In genomic region chr4:139823138-139823869, GRCm38 (mm10) we compare ENCODE assay signal across 11 mouse cellular contexts. TPM values are rescaled to one million over a fixed set of nuclear protein-coding genes. Genes with fewer than 3 reads are reported as not detected.
DNase-seq lines count a peak whose midpoint lies in the region; ATAC-seq lines count a peak whose summit lies in the region.
"Had no signal": no experiment of that assay in that cellular context is flagged by ENCODE, and none has a peak within 500 bp of the region (broad histone marks: within the 10 kb centered on the region; RNA-seq: fewer than 3 reads in every experiment).

No protein-coding gene starts in this region.

- peaks cover 96% of the 10 kb centered on the region for H3K27me3 ChIP-seq in heart, embryonic 12.5 days (replicated peaks)
- H3K27me3 ChIP-seq in embryonic facial prominence, embryonic 11.5 days (ENCODE audit: control insufficient read depth, insufficient read depth, low read length) = peaks cover 89% of the 10 kb centered on the region
- peaks cover 80% of the 10 kb centered on the region for H3K27me3 ChIP-seq in hindbrain, embryonic 15.5 days

- no peak for DNase-seq in heart, postnatal 36 days
- DNase-seq in embryonic facial prominence, embryonic 11.5 days (ENCODE audit: low spot score) = peak; percentile 52
- DNase-seq in naive thymus-derived CD4-positive, alpha-beta T cell, adult 2 months (ENCODE audit: low read depth) = peak; percentile 41
- no peak for DNase-seq in ovary, adult 18-20 months (ENCODE audit: low spot score)
- DNase-seq in left cerebral cortex, postnatal 25 days (ENCODE audit: low spot score in 2 of 2) = no peak
- DNase-seq: adrenal gland, postnatal 14 days; lung, postnatal 10 days had no signal

- H3K9ac ChIP-seq in heart, embryonic 12.5 days = no peak overlapping the region
- H3K9ac ChIP-seq in embryonic facial prominence, embryonic 11.5 days (replicated peaks; ENCODE audit: low read length) = peak overlapping the region; percentile 19
- H3K9ac ChIP-seq in hindbrain, embryonic 15.5 days = no peak overlapping the region
- H3K9ac ChIP-seq: heart, embryonic 15.5 days had no signal

- H3K27ac ChIP-seq in heart, embryonic 12.5 days (ENCODE audit: poor library complexity, severe bottlenecking) = no peak overlapping the region
- H3K27ac ChIP-seq in embryonic facial prominence, embryonic 11.5 days (replicated peaks; ENCODE audit: low read depth, low read length) = no peak overlapping the region; the same call in 1 of the 2 replicates
- no peak overlapping the region for H3K27ac ChIP-seq in hindbrain, embryonic 15.5 days (replicated peaks)
- H3K27ac ChIP-seq: heart, embryonic 15.5 days had no signal

- ATAC-seq in heart, embryonic 12.5 days (ENCODE audit: insufficient number of reproducible peaks, low FRiP score) = no peak
- no peak for ATAC-seq in embryonic facial prominence, embryonic 11.5 days (replicated peaks; ENCODE audit: insufficient number of reproducible peaks, low FRiP score, low TSS enrichment, low read depth)
- no peak for ATAC-seq in hindbrain, embryonic 15.5 days (ENCODE audit: low FRiP score, low read depth)
- no peak for ATAC-seq in erythroid progenitor cell, adult 5-6 weeks (replicated peaks; ENCODE audit: low FRiP score, poor library complexity, severe bottlenecking)

- H3K4me1 ChIP-seq in heart, embryonic 12.5 days (replicated peaks) = peaks cover 16% of the 10 kb centered on the region
- peaks cover 11% of the 10 kb centered on the region for H3K4me1 ChIP-seq in embryonic facial prominence, embryonic 11.5 days (ENCODE audit: control insufficient read depth, insufficient read depth, low read length)
- H3K4me1 ChIP-seq in hindbrain, embryonic 15.5 days (replicated peaks) = peaks cover 30% of the 10 kb centered on the region

- H3K4me3 ChIP-seq in heart, embryonic 12.5 days = no peak overlapping the region
- H3K4me3 ChIP-seq in embryonic facial prominence, embryonic 11.5 days (ENCODE audit: low read depth, low read length) = peak overlapping the region; percentile 13; the same call in 1 of the 2 replicates
- no peak overlapping the region for H3K4me3 ChIP-seq in hindbrain, embryonic 15.5 days
- H3K4me3 ChIP-seq: heart, embryonic 15.5 days had no signal

- no peaks in the 10 kb centered on the region for H3K36me3 ChIP-seq in heart, embryonic 12.5 days
- H3K36me3 ChIP-seq in embryonic facial prominence, embryonic 11.5 days (replicated peaks; ENCODE audit: control insufficient read depth, insufficient read depth, low read depth, low read length) = no peaks in the 10 kb centered on the region
- no peaks in the 10 kb centered on the region for H3K36me3 ChIP-seq in hindbrain, embryonic 15.5 days
- H3K36me3 ChIP-seq: heart, embryonic 15.5 days had no signal

- under 1% methylated on average over 44 of the region's 44 CpGs for WGBS in heart, embryonic 12.5 days
- WGBS in embryonic facial prominence, embryonic 11.5 days = 1% methylated on average over 43 of the region's 44 CpGs
- WGBS in hindbrain, embryonic 15.5 days = 1% methylated on average over 44 of the region's 44 CpGs

- H3K4me2 ChIP-seq in heart, embryonic 12.5 days = 0 out of 2 replicates have a peak overlapping the region, but pooled peaks have one; percentile 9
- H3K4me2 ChIP-seq in embryonic facial prominence, embryonic 11.5 days (ENCODE audit: low read depth, low read length) = peak overlapping the region; percentile 36; the same call in 1 of the 2 replicates
- H3K4me2 ChIP-seq in hindbrain, embryonic 15.5 days = peak overlapping the region; percentile 36
- H3K4me2 ChIP-seq: heart, embryonic 15.5 days had no signal

- intact Hi-C loops in heart, postnatal 36 days (cut with DNase I) = no loop called here
- intact Hi-C loops in left cerebral cortex, postnatal 25 days (cut with DNase I) = no loop called here

- H3K9me3 ChIP-seq in heart, embryonic 12.5 days (replicated peaks) = no peaks in the 10 kb centered on the region
- H3K9me3 ChIP-seq in embryonic facial prominence, embryonic 11.5 days (replicated peaks; ENCODE audit: control insufficient read depth, low read length) = no peaks in the 10 kb centered on the region
- H3K9me3 ChIP-seq in hindbrain, embryonic 15.5 days = no peaks in the 10 kb centered on the region
- H3K9me3 ChIP-seq: heart, embryonic 15.5 days had no signal

RNA-seq across cellular contexts. Expression of gene Pax7, which starts 10.0 kb away (rescaled TPM):
- polyA plus RNA-seq in heart, embryonic 12.5 days (2016; fragmentation: Nextera tagmentation; extraction: Ambion mirVana) = 0.04 and 0.06 TPM in 2 replicates
- not detected for total RNA-seq in heart, postnatal 36 days (2021)
- polyA plus RNA-seq in embryonic facial prominence, embryonic 11.5 days (2014; fragmentation: Nextera tagmentation; extraction: Ambion mirVana) = 1.9 and 2.0 TPM in 2 replicates
- polyA plus RNA-seq in hindbrain, embryonic 15.5 days (2015; fragmentation: Nextera tagmentation; extraction: Ambion mirVana) = 0.39 and 1.1 TPM in 2 replicates
- total RNA-seq in erythroid progenitor cell, adult 5-6 weeks (2015; ENCODE audit: low replicate concordance) = not detected in 2 replicates
- not detected in 2 replicates for total RNA-seq in erythroid progenitor cell, adult 5-6 weeks (2017; ENCODE audit: low replicate concordance)
- not detected for total RNA-seq in left cerebral cortex, postnatal 25 days (2021)
- total RNA-seq: adrenal gland, postnatal 14 days had no signal
- polyA plus RNA-seq: heart, embryonic 15.5 days had no signal

Comparison
In these comparisons a context has a peak if more than half of its experiments do, and no peak if none do; other contexts are left out.
1. DNase-seq: peak in embryonic facial prominence, embryonic 11.5 days (single experiment) and naive thymus-derived CD4-positive, alpha-beta T cell, adult 2 months (single experiment); none in heart, postnatal 36 days (0 of 2), ovary, adult 18-20 months (single experiment) and left cerebral cortex, postnatal 25 days (0 of 2).
2. Peak in every context shown above with its lines, with median percentiles within 50 percentile points of each other: H3K4me2 ChIP-seq.